Mouse (Mus musculus) liver, embryonic 14.5 days (tissue): ENCODE data around the gene Nanos1.

Experiments
- CTCF ChIP-seq: IDR thresholded peaks from 2 replicates; pipeline ENCODE4 v1.5.1; 2016; ENCODE audit warnings: antibody characterized with exemption, low read depth, control low read depth
- EP300 ChIP-seq: IDR thresholded peaks from 2 replicates; pipeline ENCODE4 v1.6.1; 2016; ENCODE audit warnings: antibody characterized with exemption, low read depth

DNA sequence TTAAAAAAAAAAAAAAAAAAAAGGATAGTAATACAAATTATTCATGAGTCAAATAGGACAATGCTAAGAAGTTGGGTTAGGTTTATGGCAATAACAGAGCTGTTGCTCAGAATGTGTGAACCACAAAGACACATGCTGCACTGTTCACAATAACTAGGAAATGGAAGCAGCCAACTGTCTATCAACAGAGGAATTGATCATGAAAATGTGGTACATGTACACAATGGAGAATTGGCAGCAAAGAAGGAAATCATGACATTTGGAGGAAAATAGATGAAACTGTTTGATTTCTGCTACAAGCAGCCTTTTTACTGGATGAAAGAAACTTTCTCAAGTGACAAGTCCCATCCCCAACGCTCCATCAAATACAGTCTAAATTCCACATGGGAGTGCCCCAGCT lies 23.8 kb upstream of the Nanos1 start:
- TF ChIP-seq CTCF (no peak), EP300 (no peak)
